Mouse (Mus musculus) CH12.LX (cell line): ENCODE data around the gene Ccdc162.

Experiments used
- CHD2 ChIP-seq: IDR thresholded peaks from 2 replicates; pipeline ENCODE4 v1.6.1; 2011; ENCODE audit warnings: low read length, improper control_type of control experiment
- CTCF ChIP-seq, 2 experiments: IDR thresholded peaks in 1 of 2; conservative IDR thresholded peaks in 1 of 2; 2 replicates each; pipeline ENCODE4 v1.5.1; 2011 to 2012; ENCODE audit warnings: low read depth in 2 of 2, low read length in 2 of 2, improper control_type of control experiment in 1 of 2, inconsistent platforms in 1 of 2, mild to moderate bottlenecking in 1 of 2, moderate library complexity in 1 of 2
- E2F4 ChIP-seq: IDR thresholded peaks from 2 replicates; pipeline ENCODE4 v1.6.1; 2011; ENCODE audit warnings: low read depth, low read length, improper control_type of control experiment; ENCODE audit not compliant: insufficient replicate concordance
- EP300 ChIP-seq: IDR thresholded peaks from 2 replicates; pipeline ENCODE4 v1.6.1; 2011; ENCODE audit warnings: low read length, improper control_type of control experiment
- MYC ChIP-seq: IDR thresholded peaks from 2 replicates; pipeline ENCODE4 v1.6.1; 2011; ENCODE audit warnings: low read depth, mild to moderate bottlenecking, improper control_type of control experiment, low read length
- POLR2A ChIP-seq: IDR thresholded peaks from 2 replicates; pipeline ENCODE4 v1.6.1; 2011; ENCODE audit warnings: low read depth, mild to moderate bottlenecking, improper control_type of control experiment, low read length
- POLR2AphosphoS2 ChIP-seq: IDR thresholded peaks from 2 replicates; pipeline ENCODE4 v1.6.1; 2011; ENCODE audit warnings: low read depth, low read length, improper control_type of control experiment
- USF1 ChIP-seq: IDR thresholded peaks from 2 replicates; pipeline ENCODE4 v1.6.1; 2014; ENCODE audit warnings: low read depth, mild to moderate bottlenecking, inconsistent platforms, low read length, improper control_type of control experiment
- ZC3H11A ChIP-seq: IDR thresholded peaks from 2 replicates; pipeline ENCODE4 v1.6.1; 2012; ENCODE audit warnings: low read depth, mild to moderate bottlenecking, inconsistent platforms, low read length, improper control_type of control experiment
- ZKSCAN1 ChIP-seq: IDR thresholded peaks from 2 replicates; pipeline ENCODE4 v1.6.1; 2012; ENCODE audit warnings: low read depth, inconsistent platforms, low read length, improper control_type of control experiment, borderline replicate concordance
- ZNF384 ChIP-seq: IDR thresholded peaks from 2 replicates; pipeline ENCODE4 v1.6.1; 2012; ENCODE audit warnings: low read depth, low read length, improper control_type of control experiment, inconsistent platforms

DNA sequence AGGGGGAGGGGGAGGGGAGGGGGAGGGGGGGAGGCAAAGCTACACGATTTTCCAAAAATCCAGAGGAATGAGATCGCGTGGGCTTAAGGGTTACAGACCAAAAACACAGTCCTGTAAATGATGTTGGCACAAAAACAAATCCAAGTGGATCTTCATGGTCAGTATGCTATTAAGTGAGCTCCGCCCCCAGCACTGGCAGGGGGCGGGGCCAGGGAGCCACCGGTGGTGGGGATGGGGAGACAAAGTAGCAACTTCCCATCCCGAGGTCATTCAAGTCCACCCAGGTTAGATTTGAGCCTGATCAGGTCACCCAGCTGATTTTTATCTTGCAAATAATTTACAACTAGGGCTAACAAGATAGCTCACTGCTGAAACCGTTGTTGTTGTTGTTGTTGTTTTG lies 39.0 kb downstream of the Ccdc162 start:
- TF ChIP-seq ZNF384: no peak
- TF ChIP-seq POLR2AphosphoS2: no peak
- no peak for TF ChIP-seq MYC
- TF ChIP-seq EP300: no peak
- no peak for TF ChIP-seq ZKSCAN1
- no peak for TF ChIP-seq CTCF (conservative IDR thresholded peaks at IDR 0.05 in 1 of 2, IDR thresholded peaks at IDR 0.05 in 1 of 2; ENCODE audit: low read depth in 2 of 2, low read length in 2 of 2)
- TF ChIP-seq ZC3H11A: no peak
- TF ChIP-seq POLR2A: no peak
- TF ChIP-seq CHD2: no peak
- no peak for TF ChIP-seq USF1
- no peak for TF ChIP-seq E2F4
